Mouse (Mus musculus) telencephalon, adult 2 months (tissue): Measurements from ENCODE around the gene Bpifc.

Source experiments
- DNase-seq: peaks from one replicate; pipeline ENCODE4 v3.0.0-alpha.2; 2011; ENCODE audit warnings: low read depth, low spot score

The Bpifc gene

GRCm38 (mm10) chr10:86011172-86011571, 523 bp downstream of the Bpifc start:
- DNase-seq = no peak

- DNase-seq = no peak
Measured at GRCm38 (mm10) chr10:86010636-86011035, 1.1 kb downstream of the Bpifc start.

GRCm38 (mm10) chr10:86009688-86010087, 2.0 kb downstream of the Bpifc start:
- no peak for DNase-seq

GRCm38 (mm10) chr10:86006455-86006854, 5.2 kb downstream of the Bpifc start:
- peak; percentile 50 for DNase-seq

GRCm38 (mm10) chr10:86000447-86000846, 11.2 kb downstream of the Bpifc start:
- no peak for DNase-seq

GRCm38 (mm10) chr10:85994543-85995104, 17.1 kb downstream of the Bpifc start:
- no peak for DNase-seq

GRCm38 (mm10) chr10:85993836-85994235, 17.9 kb downstream of the Bpifc start:
- no peak for DNase-seq

- no peak for DNase-seq
Measured at GRCm38 (mm10) chr10:85992412-85992811, 19.3 kb downstream of the Bpifc start.

- DNase-seq = no peak
Measured at GRCm38 (mm10) chr10:85989412-85990115, 22.1 kb downstream of the Bpifc start.

GRCm38 (mm10) chr10:85972915-85973314, 38.8 kb downstream of the Bpifc start:
- no peak for DNase-seq

GRCm38 (mm10) chr10:85971826-85972225, 39.9 kb downstream of the Bpifc start:
- no peak for DNase-seq

- DNase-seq = no peak
Measured at GRCm38 (mm10) chr10:85969894-85970620, 41.6 kb downstream of the Bpifc start.

- no peak for DNase-seq
Measured at GRCm38 (mm10) chr10:85968731-85969130, 43.0 kb downstream of the Bpifc start.

- peak; percentile 29 for DNase-seq
Measured at GRCm38 (mm10) chr10:85968157-85968634, 43.5 kb downstream of the Bpifc start.

- DNase-seq = no peak
Measured at GRCm38 (mm10) chr10:85967411-85968156, 44.1 kb downstream of the Bpifc start.

GRCm38 (mm10) chr10:85966476-85966875, 45.2 kb downstream of the Bpifc start:
- no peak for DNase-seq

GRCm38 (mm10) chr10:85964316-85964715, 47.4 kb downstream of the Bpifc start:
- DNase-seq = no peak

- no peak for DNase-seq
Measured at GRCm38 (mm10) chr10:85962897-85963296, 48.8 kb downstream of the Bpifc start.

- peak; percentile 91 for DNase-seq
Measured at GRCm38 (mm10) chr10:85957464-85957950, 54.2 kb downstream of the Bpifc start, which contains the start of gene Rtcb. Gene Rtcb (minus strand): TSS chr10:85957823.

- DNase-seq = no peak
Measured at GRCm38 (mm10) chr10:85956871-85957419, 54.8 kb downstream of the Bpifc start.

GRCm38 (mm10) chr10:85954429-85954828, 57.3 kb downstream of the Bpifc start:
- no peak for DNase-seq
